Mouse (Mus musculus) spleen, adult 2 months (tissue): ENCODE data around the gene Rps26.

ENCODE experiments used
- CTCF ChIP-seq: fragments of 200-500 bp; IDR thresholded peaks from 2 replicates; pipeline ENCODE4 v1.5.1; 2011; ENCODE audit warnings: mild to moderate bottlenecking, inconsistent platforms; ENCODE audit not compliant: insufficient read depth, insufficient read length, insufficient replicate concordance; ENCODE audit errors: extremely low read depth
- POLR2A ChIP-seq: fragments of 200-500 bp; IDR thresholded peaks from 2 replicates; pipeline ENCODE4 v1.6.1; 2011; ENCODE audit warnings: low read depth, low read length, inconsistent platforms

- TF ChIP-seq POLR2A (no peak), CTCF (no peak)
These were observed 15.3 kb upstream of the Rps26 start for GRCm38 (mm10) chr10:128641871-128642270.
